Mouse (Mus musculus): ENCODE measurements around the gene Scd2.
"Not testable (repeated sequence)": the region's sequence is repeated elsewhere in the genome, so short reads cannot be mapped to it uniquely, and the experiment has no call there.

The Scd2 gene

GRCm38 (mm10) chr19:44292941-44293768 lies at the start of gene Scd2:
Gene Scd2 (plus strand): TSS chr19:44293674.
- no peak for DNase-seq (ENCODE audit: low spot score)

GRCm38 (mm10) chr19:44245761-44246171 lies 47.7 kb upstream of the Scd2 start:
- peak; percentile 85 for DNase-seq (ENCODE audit: low spot score)

GRCm38 (mm10) chr19:44246341-44246911 lies 47.0 kb upstream of the Scd2 start:
- peak; percentile 53 for DNase-seq (ENCODE audit: low spot score)

- DNase-seq (ENCODE audit: low spot score) = peak; percentile 55
These were observed 46.0 kb upstream of the Scd2 start for GRCm38 (mm10) chr19:44247281-44248080.

GRCm38 (mm10) chr19:44248081-44248853 lies 45.2 kb upstream of the Scd2 start:
- peak; percentile 98 for DNase-seq (ENCODE audit: low spot score)

- DNase-seq (ENCODE audit: low spot score) = no peak
These were observed 44.6 kb upstream of the Scd2 start for GRCm38 (mm10) chr19:44248854-44249351.

GRCm38 (mm10) chr19:44251138-44251537 lies 42.3 kb upstream of the Scd2 start:
- DNase-seq (ENCODE audit: low spot score) = not testable (repeated sequence)

- DNase-seq (ENCODE audit: low spot score) = no peak
These were observed 41.4 kb upstream of the Scd2 start for GRCm38 (mm10) chr19:44251936-44252558.

GRCm38 (mm10) chr19:44254106-44254505 lies 39.4 kb upstream of the Scd2 start:
- not testable (repeated sequence) for DNase-seq (ENCODE audit: low spot score)

- no peak for DNase-seq (ENCODE audit: low spot score)
These were observed 36.0 kb upstream of the Scd2 start for GRCm38 (mm10) chr19:44257377-44257966.

GRCm38 (mm10) chr19:44259484-44259883 lies 34.0 kb upstream of the Scd2 start:
- no peak for DNase-seq (ENCODE audit: low spot score)

- DNase-seq (ENCODE audit: low spot score) = no peak
These were observed 33.0 kb upstream of the Scd2 start for GRCm38 (mm10) chr19:44260487-44260886.

- DNase-seq (ENCODE audit: low spot score) = no peak
These were observed 31.7 kb upstream of the Scd2 start for GRCm38 (mm10) chr19:44261774-44262173.

GRCm38 (mm10) chr19:44263581-44263980 lies 29.9 kb upstream of the Scd2 start:
- DNase-seq (ENCODE audit: low spot score) = no peak

- no peak for DNase-seq (ENCODE audit: low spot score)
These were observed 29.2 kb upstream of the Scd2 start for GRCm38 (mm10) chr19:44264226-44264625.

- DNase-seq (ENCODE audit: low spot score) = no peak
These were observed 28.2 kb upstream of the Scd2 start for GRCm38 (mm10) chr19:44265300-44265699.

GRCm38 (mm10) chr19:44265911-44266337 lies 27.6 kb upstream of the Scd2 start:
- no peak for DNase-seq (ENCODE audit: low spot score)

GRCm38 (mm10) chr19:44266458-44266823 lies 27.0 kb upstream of the Scd2 start:
- no peak for DNase-seq (ENCODE audit: low spot score)

GRCm38 (mm10) chr19:44266824-44267498 lies 26.5 kb upstream of the Scd2 start:
- DNase-seq (ENCODE audit: low spot score) = peak; percentile 97

GRCm38 (mm10) chr19:44267499-44268002 lies 25.9 kb upstream of the Scd2 start:
- DNase-seq (ENCODE audit: low spot score) = peak; percentile 46

Data from MN1 (cell line).